Mouse (Mus musculus): ENCODE data around the gene Msl1.
"Not testable (repeated sequence)": the region's sequence is repeated elsewhere in the genome, so short reads cannot be mapped to it uniquely, and the experiment has no call there.

Msl1 gene

GRCm38 (mm10) chr11:98792081-98792480, 3.2 kb upstream of the Msl1 start:
- CTCF ChIA-PET: no interaction called here

- CTCF ChIA-PET: interaction anchor here (0.7 kb wide), 1 partner anchor 94 kb away, joined by 15 read pairs; no protein-coding TSS in a partner anchor
These were observed 774 bp upstream of the Msl1 start for GRCm38 (mm10) chr11:98794469-98795014.

GRCm38 (mm10) chr11:98795714-98796514, 598 bp downstream of the Msl1 start:
- CTCF ChIA-PET: interaction anchor here (0.6 to 1.5 kb wide), 4 partner anchors 9 to 58 kb away, joined by 3 to 4 read pairs (median 3); no protein-coding TSS in a partner anchor

GRCm38 (mm10) chr11:98796515-98797216, 1.4 kb downstream of the Msl1 start:
- CTCF ChIA-PET: interaction anchor here (1.0 to 1.5 kb wide), 4 partner anchors 10 to 55 kb away, joined by 3 to 4 read pairs (median 3); no protein-coding TSS in a partner anchor

DNA sequence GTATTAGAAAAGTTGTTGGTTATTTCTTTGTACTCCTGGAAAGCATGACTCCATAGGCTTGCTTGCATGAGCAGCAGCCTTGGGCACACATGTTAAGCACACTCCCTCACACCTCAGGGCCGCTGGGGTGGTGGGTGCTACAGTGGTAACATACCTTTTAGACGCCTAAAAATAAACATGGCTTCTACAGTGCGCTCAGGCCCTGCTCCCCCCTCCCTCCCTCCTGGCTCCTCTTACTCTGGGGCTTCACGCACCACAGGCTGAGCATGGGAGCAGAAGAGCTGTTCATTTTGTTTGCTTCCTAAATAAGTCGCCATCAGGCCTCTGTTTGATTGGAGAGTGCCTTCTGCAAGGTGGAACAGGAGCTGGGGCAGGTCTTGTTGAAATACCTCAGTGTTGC, 2.0 kb downstream of the Msl1 start:
- CTCF ChIA-PET: interaction anchor here (1.0 kb wide), 1 partner anchor 56 kb away, joined by 3 read pairs; no protein-coding TSS in a partner anchor

GRCm38 (mm10) chr11:98797909-98798308, 2.6 kb downstream of the Msl1 start:
- CTCF ChIA-PET: interaction anchor here (1.0 kb wide), 1 partner anchor 56 kb away, joined by 3 read pairs; no protein-coding TSS in a partner anchor

DNA sequence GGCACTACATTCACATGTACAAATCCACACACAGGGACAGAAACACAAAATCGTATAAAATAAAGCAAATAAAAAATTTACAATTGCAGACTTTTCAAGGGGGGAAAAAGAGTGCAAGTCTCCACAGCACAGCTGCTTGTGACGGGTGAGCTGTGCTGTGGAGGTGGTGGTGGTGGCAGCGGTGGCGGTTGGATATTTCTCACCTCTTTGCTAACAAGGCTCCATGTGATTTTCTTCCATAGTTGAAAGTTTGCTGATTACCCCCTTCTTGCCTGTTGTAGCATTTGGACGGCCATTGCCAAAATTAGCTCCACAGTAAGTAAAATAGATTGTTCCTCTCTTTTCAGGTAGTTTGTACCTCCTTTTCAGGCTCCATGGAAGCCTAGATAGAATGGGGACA, 9.3 kb downstream of the Msl1 start, which contains the start of gene Casc3:
Gene Casc3 (plus strand): TSS at position 301 of the 400 bp plus-strand sequence.
- CTCF ChIA-PET: interaction anchor here (0.6 kb wide), 1 partner anchor 518 kb away, joined by 3 read pairs; the partner anchor contains the start of gene Krt25

DNA sequence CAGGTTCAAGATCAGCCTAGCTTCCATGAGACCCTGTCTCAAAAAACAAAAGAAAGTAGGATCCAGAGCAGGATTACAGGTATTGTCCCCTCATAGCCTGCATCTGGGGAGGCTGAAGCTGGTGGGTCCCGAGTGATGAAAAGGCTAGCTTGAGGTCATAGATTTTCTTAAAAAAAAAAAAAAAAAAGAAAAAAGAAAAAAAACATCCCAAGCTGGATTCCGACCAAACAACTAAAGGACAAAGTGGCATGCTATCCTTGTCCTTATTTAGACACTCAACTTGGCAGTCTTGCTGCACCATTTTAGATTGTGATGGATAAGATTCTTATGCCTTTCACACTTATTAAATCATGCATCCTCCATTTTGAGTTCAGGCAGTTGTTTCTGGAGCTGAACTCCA, 13.1 kb downstream of the Msl1 start:
- CTCF ChIA-PET: interaction anchor here (0.6 kb wide), 2 partner anchors 19 to 101 kb away, joined by 3 to 7 read pairs; no protein-coding TSS in a partner anchor

DNA sequence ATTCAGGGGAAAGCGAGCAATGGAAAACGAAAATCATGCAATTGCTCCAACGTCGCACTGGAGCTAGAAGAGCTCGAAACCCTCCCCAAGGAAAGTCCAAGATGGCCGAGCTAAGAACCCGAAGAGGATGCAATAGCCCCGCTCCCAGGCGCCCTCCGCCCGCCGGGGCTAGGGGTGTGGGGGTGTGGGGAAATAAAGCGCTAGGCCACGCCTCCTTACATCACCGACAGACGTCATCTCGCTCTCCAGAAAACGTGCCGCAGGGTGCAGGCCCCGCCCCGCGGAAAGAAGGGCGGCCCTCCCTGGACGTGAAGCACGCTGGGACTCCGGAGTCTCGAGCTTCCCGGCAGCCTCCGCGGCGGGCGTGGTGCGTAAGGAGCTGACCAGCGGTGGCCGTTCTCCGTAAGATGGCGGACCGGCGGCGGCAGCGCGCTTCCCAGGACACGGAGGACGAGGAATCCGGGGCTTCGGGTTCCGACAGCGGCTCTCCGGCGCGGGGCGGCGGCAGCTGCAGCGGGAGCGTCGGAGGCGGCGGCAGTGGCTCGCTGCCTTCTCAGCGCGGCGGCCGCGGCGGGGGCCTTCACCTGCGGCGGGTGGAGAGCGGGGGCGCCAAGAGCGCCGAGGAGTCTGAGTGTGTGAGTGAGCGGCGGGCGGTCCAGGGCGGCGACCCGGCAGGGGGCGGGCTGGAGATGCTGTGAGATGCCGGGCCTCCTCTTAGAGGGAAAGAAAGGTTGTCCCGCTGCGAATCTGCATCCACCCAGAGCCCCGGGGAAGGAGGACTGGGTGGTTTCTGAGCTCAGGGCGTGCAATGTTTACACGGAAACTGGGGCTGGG, 14.4 kb downstream of the Msl1 start:
- CTCF ChIA-PET: interaction anchor here (0.8 to 1.3 kb wide), 3 partner anchors 13 to 69 kb away, joined by 3 to 4 read pairs (median 3); partner anchors contain the start of gene Thra

DNA sequence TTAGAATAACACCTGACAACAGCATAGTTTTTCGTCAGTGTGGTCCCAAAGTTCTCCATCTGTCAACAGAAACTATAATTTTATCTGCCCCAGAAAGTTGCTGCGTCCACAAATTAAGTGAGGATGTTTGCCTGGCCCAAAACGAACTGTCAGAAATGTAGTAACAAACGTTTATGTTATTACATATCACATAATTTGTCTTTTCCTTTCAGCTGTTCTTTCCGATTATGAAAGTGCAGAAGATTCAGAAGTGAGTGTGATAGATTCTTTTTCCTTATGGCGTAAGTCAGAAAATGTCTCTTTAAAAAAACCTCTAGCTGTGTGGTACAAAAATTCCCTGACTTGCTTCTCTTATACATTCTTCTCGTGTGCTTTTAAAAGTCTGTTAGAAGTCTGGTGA, 15.4 kb downstream of the Msl1 start:
- CTCF ChIA-PET: no interaction called here

DNA sequence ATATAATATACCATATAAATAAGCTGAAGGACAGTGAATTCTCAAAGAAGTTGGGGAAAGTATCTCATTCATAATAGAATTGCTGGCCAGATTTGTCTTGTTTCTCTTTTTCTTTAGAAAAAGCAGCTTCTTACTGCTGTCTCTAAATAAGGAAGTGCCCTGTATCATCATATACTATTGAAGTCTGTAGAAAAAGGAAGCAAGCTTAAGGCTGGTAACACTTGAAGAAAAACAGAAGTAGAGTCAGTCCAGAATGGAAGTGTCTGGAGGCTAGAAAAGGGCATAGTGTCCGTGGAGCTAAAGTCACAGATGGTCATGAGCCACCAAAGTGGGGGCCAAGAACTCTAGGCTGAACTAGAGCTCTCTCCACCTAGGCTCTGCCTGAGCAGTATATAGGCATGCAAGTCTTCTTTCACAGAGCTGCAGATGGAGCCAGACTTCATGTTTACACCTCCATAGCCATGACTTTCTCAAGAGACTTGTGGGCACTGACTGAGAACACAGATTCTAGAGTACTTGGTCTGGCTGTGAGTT, 21.5 kb downstream of the Msl1 start:
- CTCF ChIA-PET: interaction anchor here (1.1 kb wide), 1 partner anchor 67 kb away, joined by 3 read pairs; no protein-coding TSS in a partner anchor

DNA sequence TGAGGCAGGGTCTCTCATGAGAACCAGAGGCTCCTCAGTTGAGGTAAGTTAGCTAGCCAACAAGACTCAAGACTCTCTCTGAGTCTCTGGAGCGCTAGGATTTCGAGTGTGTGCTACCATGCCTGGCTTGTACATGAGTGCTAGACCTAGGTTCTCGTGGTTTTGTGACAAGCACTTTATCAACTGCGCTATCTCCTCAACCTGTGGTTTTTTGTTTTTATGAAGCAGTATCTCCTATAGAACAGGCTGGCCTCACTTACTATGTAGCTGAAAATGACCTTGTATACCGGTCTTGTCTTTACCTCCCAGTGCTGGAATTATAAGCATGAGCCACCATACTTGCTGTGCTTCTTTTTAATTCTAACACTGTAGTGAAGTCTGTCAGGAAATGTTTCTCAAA, 25.7 kb downstream of the Msl1 start:
- CTCF ChIA-PET: interaction anchor here (0.7 kb wide), 1 partner anchor 62 kb away, joined by 4 read pairs; no protein-coding TSS in a partner anchor

- CTCF ChIA-PET: not testable (repeated sequence)
These were observed 30.8 kb downstream of the Msl1 start for GRCm38 (mm10) chr11:98826071-98826470.

- CTCF ChIA-PET: no interaction called here
These were observed 32.6 kb downstream of the Msl1 start for GRCm38 (mm10) chr11:98827877-98828276.

- CTCF ChIA-PET: interaction anchor here (0.6 kb wide), 1 partner anchor 170 kb away, joined by 10 read pairs; no protein-coding TSS in a partner anchor
These were observed 33.9 kb downstream of the Msl1 start for GRCm38 (mm10) chr11:98829091-98829775.

DNA sequence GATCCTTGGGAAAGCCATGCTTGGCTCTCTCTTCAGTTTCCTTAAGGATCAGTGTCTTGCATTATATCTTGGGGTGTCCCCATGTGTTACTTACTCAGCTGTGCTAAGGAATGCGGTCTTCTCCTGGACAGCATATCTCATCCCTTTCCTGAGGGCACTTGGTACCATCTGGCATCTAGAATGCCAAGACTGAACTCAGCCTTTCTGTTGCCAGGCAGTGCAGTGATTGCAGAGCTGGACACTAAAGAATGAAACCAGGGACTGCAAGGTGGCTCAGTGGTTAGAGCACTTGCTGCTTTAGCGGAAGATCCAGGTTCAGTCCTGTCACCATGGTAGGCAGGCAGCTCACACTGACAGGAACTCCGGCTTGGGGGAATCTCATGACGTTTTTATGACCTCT, 34.6 kb downstream of the Msl1 start:
- CTCF ChIA-PET: interaction anchor here (0.5 to 0.7 kb wide), 3 partner anchors 12 to 154 kb away, joined by 3 read pairs; no protein-coding TSS in a partner anchor

- CTCF ChIA-PET: interaction anchor here (0.7 kb wide), 2 partner anchors 52 to 308 kb away, joined by 3 to 5 read pairs; no protein-coding TSS in a partner anchor
These were observed 40.0 kb downstream of the Msl1 start for GRCm38 (mm10) chr11:98835296-98835695.

DNA sequence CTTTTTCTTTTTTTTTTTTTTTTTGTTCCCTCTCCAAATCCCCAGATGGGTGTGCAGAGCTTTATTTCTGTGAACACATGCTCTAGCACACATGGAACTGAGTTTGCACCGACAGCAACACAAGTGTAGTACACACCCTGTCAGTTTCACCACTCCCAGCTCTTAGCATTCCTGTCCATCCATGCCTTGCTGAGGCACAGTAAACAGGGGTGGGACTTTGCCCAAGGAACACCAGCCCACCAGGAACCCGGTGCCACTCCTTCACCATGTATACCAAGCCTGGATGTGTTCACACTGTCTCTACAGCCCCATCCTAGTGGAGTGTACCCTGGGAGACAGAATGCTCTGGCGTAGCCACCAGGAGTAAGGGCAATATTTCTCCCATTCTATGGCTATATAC, 40.4 kb downstream of the Msl1 start:
- CTCF ChIA-PET: interaction anchor here (0.7 kb wide), 2 partner anchors 51 to 309 kb away, joined by 3 to 5 read pairs; no protein-coding TSS in a partner anchor

GRCm38 (mm10) chr11:98836128-98836527, 40.8 kb downstream of the Msl1 start:
- CTCF ChIA-PET: interaction anchor here (0.6 kb wide), 1 partner anchor 1470 kb away, joined by 3 read pairs; no protein-coding TSS in a partner anchor
